Comparison of ENCODE assay signal across 7 mouse cellular contexts in the genomic region with DNA sequence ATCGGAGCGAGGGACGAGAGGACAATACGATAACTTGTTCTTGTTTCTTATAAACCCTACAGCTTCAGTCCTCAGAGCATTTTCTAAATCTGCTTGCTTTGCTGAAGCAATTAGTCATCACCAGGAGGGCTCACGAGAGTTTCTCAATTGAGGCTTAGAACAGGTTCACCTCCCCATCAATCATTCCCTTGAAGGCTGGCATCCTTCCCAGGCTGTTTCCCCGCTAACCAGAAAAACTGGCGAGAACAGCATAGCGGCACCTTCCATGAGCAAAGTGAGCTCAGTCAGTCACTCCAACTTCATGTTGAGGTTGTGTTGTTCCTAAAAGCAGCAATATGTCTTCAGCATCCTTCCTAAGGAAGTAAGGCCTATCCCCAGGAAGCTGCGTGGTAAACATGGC.
DNase-seq lines count a peak whose midpoint lies in the region.

No protein-coding gene starts in this region.

- intact Hi-C loops in left cerebral cortex, postnatal 4 days (cut with DNase I), result no loop called here

- DNase-seq in left cerebral cortex, postnatal 4 days, result peak; percentile 4
- DNase-seq in left cerebral cortex, adult 11 months (ENCODE audit: low spot score), result no peak
- peak; percentile 20 for DNase-seq in adipocyte (ENCODE audit: low spot score)
- DNase-seq in fat pad, adult 2 months (ENCODE audit: extremely low read depth, low read depth, low spot score), result peak; percentile 56
- DNase-seq in lung, postnatal 14 days, result peak; percentile 8
- no peak for DNase-seq in spleen, postnatal 14 days (ENCODE audit: low spot score in 2 of 2)
- DNase-seq in cerebellum, adult 11-12 months, result no peak

Comparison
In these comparisons a context has a peak if more than half of its experiments do, and no peak if none do; other contexts are left out.
1. DNase-seq: peak in left cerebral cortex, postnatal 4 days (single experiment), adipocyte (single experiment), fat pad, adult 2 months (single experiment) and lung, postnatal 14 days (single experiment); none in left cerebral cortex, adult 11 months (single experiment), spleen, postnatal 14 days (0 of 2) and cerebellum, adult 11-12 months (single experiment).